Mouse (Mus musculus) left cerebral cortex, postnatal 10 days (tissue): ENCODE results near the gene Cntn5. TPM values are rescaled to one million over a fixed set of nuclear protein-coding genes. Genes with fewer than 3 reads are reported as not detected.

Experiments used
- DNase-seq, 2 experiments: peaks; one replicate each; pipeline ENCODE4 v3.0.0; 2021 to 2022; ENCODE audit warnings: low spot score in 2 of 2, mixed read lengths in 1 of 2; ENCODE audit errors: extremely low spot score in 1 of 2
- intact Hi-C: fragments of 180-260 bp; cut with DNase I; formaldehyde crosslinking; loops from one replicate; pipeline ENCODE4 v1.15.1; 2025
- total RNA-seq, 2 experiments: library from RNA; stranded (reverse); gene quantifications; 2 replicates each; pipeline ENCODE4 v1.2.3; 2021

The Cntn5 gene
- total RNA-seq, 2 experiments from 2014 or later: 41.9 to 45.0 TPM

GRCm38 (mm10) chr9:10072860-10073259, 831.7 kb downstream of the Cntn5 start:
- DNase-seq: no peak
- intact Hi-C loops: no loop called here

GRCm38 (mm10) chr9:10071271-10071670, 833.3 kb downstream of the Cntn5 start:
- intact Hi-C loops: no loop called here
- DNase-seq: no peak

- no peak for DNase-seq
- intact Hi-C loops: no loop called here
Measured at GRCm38 (mm10) chr9:10044969-10045789, 859.4 kb downstream of the Cntn5 start.

GRCm38 (mm10) chr9:10043001-10043400, 861.6 kb downstream of the Cntn5 start:
- no peak for DNase-seq
- intact Hi-C loops: no loop called here

GRCm38 (mm10) chr9:10015129-10015528, 889.4 kb downstream of the Cntn5 start:
- no peak for DNase-seq
- intact Hi-C loops: no loop called here

GRCm38 (mm10) chr9:9984028-9984427, 920.5 kb downstream of the Cntn5 start:
- DNase-seq: no peak
- intact Hi-C loops: no loop called here

- no peak for DNase-seq
- intact Hi-C loops: no loop called here
Measured at GRCm38 (mm10) chr9:9983220-9983619, 921.4 kb downstream of the Cntn5 start.

GRCm38 (mm10) chr9:9965370-9965769, 939.2 kb downstream of the Cntn5 start:
- intact Hi-C loops: no loop called here
- no peak for DNase-seq

- DNase-seq: no peak
- intact Hi-C loops: no loop called here
Measured at GRCm38 (mm10) chr9:9960610-9961172, 943.9 kb downstream of the Cntn5 start.

GRCm38 (mm10) chr9:9949346-9949745, 955.2 kb downstream of the Cntn5 start:
- intact Hi-C loops: no loop called here
- no peak for DNase-seq

- intact Hi-C loops: no loop called here
- DNase-seq: peak in 1 of 2 experiments; percentile 23
Measured at GRCm38 (mm10) chr9:9944872-9945271, 959.7 kb downstream of the Cntn5 start.

GRCm38 (mm10) chr9:9937444-9938436, 966.8 kb downstream of the Cntn5 start:
- no peak for DNase-seq
- intact Hi-C loops: no loop called here

- DNase-seq: no peak
- intact Hi-C loops: no loop called here
Measured at GRCm38 (mm10) chr9:9920580-9920979, 984.0 kb downstream of the Cntn5 start.

- intact Hi-C loops: no loop called here
- peak; percentile 35 to 62 for DNase-seq
Measured at GRCm38 (mm10) chr9:9899070-9899469, 1005.5 kb downstream of the Cntn5 start.

- no peak for DNase-seq
- intact Hi-C loops: no loop called here
Measured at GRCm38 (mm10) chr9:9886210-9886609, 1018.4 kb downstream of the Cntn5 start.

- intact Hi-C loops: no loop called here
- no peak for DNase-seq
Measured at GRCm38 (mm10) chr9:9882779-9883383, 1021.7 kb downstream of the Cntn5 start.

- intact Hi-C loops: no loop called here
- no peak for DNase-seq
Measured at GRCm38 (mm10) chr9:9872112-9873035, 1032.2 kb downstream of the Cntn5 start.

- intact Hi-C loops: no loop called here
- DNase-seq: no peak
Measured at GRCm38 (mm10) chr9:9860631-9861030, 1043.9 kb downstream of the Cntn5 start.
